Mouse (Mus musculus) erythroblast, embryonic 14.5 days (primary cell): ENCODE measurements around the gene Erlec1. TPM values are rescaled to one million over a fixed set of nuclear protein-coding genes. Genes with fewer than 3 reads are reported as not detected.

Source experiments
- H3K27me3 ChIP-seq: 2 replicates; pipeline ENCODE4 v1.6.1; 2012; ENCODE audit warnings: inconsistent platforms; ENCODE audit not compliant: control insufficient read depth
- H3K36me3 ChIP-seq: 2 replicates; pipeline ENCODE4 v1.6.1; 2012; ENCODE audit warnings: mild to moderate bottlenecking, inconsistent platforms; ENCODE audit not compliant: control insufficient read depth
- H3K4me1 ChIP-seq: 2 replicates; pipeline ENCODE4 v1.6.1; 2012; ENCODE audit warnings: inconsistent platforms; ENCODE audit not compliant: control insufficient read depth
- H3K4me3 ChIP-seq: replicated peaks from 2 replicates; pipeline ENCODE3; 2012; ENCODE audit warnings: moderate library complexity, mild to moderate bottlenecking, inconsistent platforms
- H3K9me3 ChIP-seq: 2 replicates; pipeline ENCODE4 v1.6.1; 2012; ENCODE audit warnings: low read length, inconsistent platforms, mixed read lengths; ENCODE audit not compliant: control insufficient read depth
- GATA1 ChIP-seq: IDR thresholded peaks from 2 replicates; pipeline ENCODE4 v1.6.1; 2012; ENCODE audit warnings: low read length, inconsistent platforms, mixed read lengths
- TAL1 ChIP-seq: IDR thresholded peaks from 3 replicates; pipeline ENCODE4 v1.6.1; 2012; ENCODE audit warnings: low read length, inconsistent platforms, mixed read lengths
- polyA plus RNA-seq: library from polyadenylated mRNA; stranded (reverse); fragments of >175 nt; gene quantifications from 2 replicates; pipeline ENCODE4 v1.2.3, GENCODE M21; 2012

Erlec1 gene
- polyA plus RNA-seq, 1 experiment: 4.9 TPM

DNA sequence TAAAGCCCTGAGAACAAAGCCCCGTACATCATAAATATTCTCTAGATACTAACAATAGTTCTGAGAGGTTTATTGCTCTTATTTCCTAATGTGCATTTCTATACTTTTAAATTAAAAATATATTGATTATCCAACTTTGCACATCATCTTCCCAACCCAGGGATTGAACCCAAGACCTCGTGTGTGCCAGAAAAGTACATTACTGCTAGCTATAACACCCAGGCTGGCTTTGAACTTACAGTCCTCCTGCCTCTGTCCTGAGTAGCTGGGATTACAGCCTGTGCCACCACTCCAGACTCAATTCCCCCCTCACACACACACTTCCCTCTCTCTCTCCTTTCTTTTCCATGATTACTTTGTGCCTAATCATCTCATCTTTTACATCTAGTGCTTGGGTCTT lies 66.0 kb downstream of the Erlec1 start:
- TF ChIP-seq TAL1 (no peak), GATA1 (no peak)
- peaks cover 7% of the 10 kb centered on the region for H3K4me1 ChIP-seq
- H3K36me3 ChIP-seq: no peaks in the 10 kb centered on the region
- H3K9me3 ChIP-seq: no peaks in the 10 kb centered on the region
- no peak overlapping the region for H3K4me3 ChIP-seq
- H3K27me3 ChIP-seq: peaks cover 29% of the 10 kb centered on the region

DNA sequence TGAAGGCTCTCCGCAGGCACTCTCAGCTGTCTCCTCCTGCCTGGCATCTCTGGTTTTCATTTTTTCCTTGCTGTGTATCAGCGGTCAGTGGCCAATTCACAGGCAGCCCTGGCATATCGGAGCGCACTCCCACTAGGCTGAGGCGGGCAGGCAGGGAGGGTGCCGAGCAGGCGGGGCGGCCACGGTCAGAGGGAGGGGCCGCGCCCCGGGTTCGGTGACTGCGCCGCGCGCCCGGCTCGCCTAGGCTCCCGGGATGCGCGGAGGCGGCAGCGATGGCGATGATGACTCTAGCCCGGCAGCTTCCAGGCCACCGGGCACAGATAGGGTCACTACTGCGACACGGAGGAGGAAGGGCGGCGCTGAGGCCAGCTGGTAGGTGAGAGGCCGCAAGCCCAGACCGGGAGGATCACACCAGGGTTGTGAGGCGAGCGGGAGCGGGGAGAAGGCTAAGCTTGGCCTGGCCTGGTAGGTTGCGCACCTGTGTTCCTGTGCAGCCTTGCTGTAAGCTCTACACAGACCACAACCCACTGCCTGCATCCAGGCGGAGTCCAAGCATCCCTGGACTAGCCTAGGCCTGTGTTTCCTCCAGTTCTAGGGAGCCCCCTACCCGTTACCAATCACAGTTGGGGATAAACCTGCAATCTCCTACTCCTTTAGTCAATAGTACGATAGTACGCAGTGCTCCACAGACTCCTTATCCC lies 68.8 kb downstream of the Erlec1 start, which contains the start of the genes Gpr75 and Asb3:
Gene Gpr75, plus strand, starts transcription at position 188 of the 701 bp plus-strand sequence.
Gene Asb3, plus strand, starts transcription at position 246 of the 701 bp plus-strand sequence.
- TF ChIP-seq TAL1: no peak
- no peak for TF ChIP-seq GATA1
- H3K4me1 ChIP-seq: peaks cover 7% of the 10 kb centered on the region
- peak within 1 kb of the TSS; percentile 28 for H3K4me3 ChIP-seq
- peaks cover 29% of the 10 kb centered on the region for H3K27me3 ChIP-seq
- H3K9me3 ChIP-seq: no peaks in the 10 kb centered on the region
- peaks cover 9% of the 10 kb centered on the region for H3K36me3 ChIP-seq

Other genes with a start within 250 kb of the Erlec1 start
- 0.67 and 0.90 TPM in 2 replicates for gene Psme4, start 182.6 kb downstream of the Erlec1 start, polyA plus RNA-seq
- gene Gpr75, start 69.0 kb downstream of the Erlec1 start, polyA plus RNA-seq: not detected in 2 replicates
- gene Asb3, start 68.9 kb downstream of the Erlec1 start, polyA plus RNA-seq: 0.10 and 0.20 TPM in 2 replicates
- 9.1 and 13.0 TPM in 2 replicates for gene Chac2, start 32.0 kb upstream of the Erlec1 start, polyA plus RNA-seq
- gene Gm17332, start 228.1 kb upstream of the Erlec1 start, polyA plus RNA-seq: not detected in 2 replicates